Mouse (Mus musculus) heart, adult 8-10 months (tissue): ENCODE measurements around the gene Smcp. TPM values are rescaled to one million over a fixed set of nuclear protein-coding genes. Genes with fewer than 3 reads are reported as not detected.

Experiments used
- DNase-seq: peaks from one replicate; pipeline ENCODE4 v3.0.0; 2022; ENCODE audit warnings: low spot score
- total RNA-seq, 4 experiments: library from RNA; stranded (reverse); gene quantifications; 2 replicates each; pipeline ENCODE4 v1.2.4; 2022

The Smcp gene
- not detected for total RNA-seq

DNA sequence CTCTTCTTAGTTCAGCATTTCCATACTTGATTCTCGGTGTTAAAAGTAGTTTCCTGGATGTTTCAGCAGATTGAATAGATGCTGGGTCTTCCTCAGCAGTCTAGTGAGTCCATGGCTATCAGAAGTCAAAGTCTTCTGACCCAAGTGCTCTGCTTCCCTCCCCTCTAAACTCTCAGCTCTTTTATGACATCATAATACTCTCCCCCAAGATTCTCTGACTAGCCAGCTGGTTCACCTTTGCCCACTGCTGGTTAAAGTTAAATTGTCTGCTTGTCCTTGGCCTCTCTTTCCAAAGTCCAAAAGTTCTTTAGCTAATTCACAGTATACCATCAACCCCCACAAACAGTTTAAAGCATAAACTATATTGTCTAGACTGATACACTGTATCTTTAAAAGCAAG, at the start of gene Smcp:
Gene Smcp (minus strand): TSS at position 140 of the 400 bp plus-strand sequence.
- DNase-seq = no peak

DNA sequence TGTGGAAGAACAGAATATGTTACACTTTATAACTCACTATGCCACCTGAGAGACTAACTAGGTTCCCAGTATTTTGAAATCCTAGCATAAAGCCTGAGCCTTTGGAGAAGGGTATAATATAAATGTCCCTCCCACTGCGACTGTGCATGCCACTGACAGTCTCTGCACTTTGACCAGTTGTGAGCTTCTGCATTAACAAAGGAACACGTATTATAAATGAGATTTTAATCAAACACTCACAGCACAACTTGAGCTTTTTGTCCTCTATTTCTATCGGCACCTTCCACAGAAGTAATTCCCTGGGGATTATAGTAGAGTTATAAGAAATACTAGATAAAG, 49.8 kb upstream of the Smcp start:
- DNase-seq = no peak

DNA sequence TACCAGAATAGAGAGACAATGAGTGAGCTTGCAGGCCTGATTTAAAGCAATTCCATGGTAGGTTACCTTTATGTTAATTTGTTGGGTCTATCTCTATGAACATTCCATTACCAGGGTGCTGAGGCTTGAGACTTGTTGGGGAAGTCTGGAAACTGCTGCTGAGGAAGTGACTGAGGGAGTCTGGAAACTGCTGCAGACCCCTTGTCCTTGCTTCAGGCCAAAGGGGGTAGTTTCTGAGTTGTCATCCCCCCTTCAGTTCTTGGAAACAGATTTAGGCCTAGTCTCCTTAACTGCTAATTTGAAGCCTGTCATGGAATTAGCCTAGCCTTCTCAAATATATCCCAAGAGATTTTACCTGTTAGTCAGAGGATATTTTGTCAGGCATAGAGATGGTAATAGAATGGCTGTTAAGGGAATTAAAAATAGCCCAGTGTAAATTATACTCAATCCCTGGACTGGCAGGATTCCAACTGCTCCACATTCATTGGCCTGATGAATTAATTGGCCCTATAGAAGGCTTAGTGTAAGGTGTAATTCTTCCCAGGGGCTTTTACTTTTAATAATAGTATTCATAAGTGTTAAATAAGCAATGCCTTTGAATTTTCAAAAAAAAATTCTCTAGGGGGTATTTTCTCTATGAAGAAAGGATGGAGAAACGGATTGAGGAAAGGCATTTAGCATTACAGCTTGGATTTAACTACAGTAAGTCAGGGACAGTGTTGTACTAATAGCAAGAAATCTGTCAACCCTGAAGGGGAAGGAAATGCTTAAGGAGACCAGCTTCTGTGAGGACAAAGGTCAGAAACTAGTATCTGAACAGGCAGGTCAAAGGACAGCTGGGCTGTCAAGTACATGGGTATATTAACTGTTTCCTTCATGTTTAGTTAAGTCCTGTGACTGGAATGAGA, 49.2 kb upstream of the Smcp start:
- DNase-seq = no peak

DNA sequence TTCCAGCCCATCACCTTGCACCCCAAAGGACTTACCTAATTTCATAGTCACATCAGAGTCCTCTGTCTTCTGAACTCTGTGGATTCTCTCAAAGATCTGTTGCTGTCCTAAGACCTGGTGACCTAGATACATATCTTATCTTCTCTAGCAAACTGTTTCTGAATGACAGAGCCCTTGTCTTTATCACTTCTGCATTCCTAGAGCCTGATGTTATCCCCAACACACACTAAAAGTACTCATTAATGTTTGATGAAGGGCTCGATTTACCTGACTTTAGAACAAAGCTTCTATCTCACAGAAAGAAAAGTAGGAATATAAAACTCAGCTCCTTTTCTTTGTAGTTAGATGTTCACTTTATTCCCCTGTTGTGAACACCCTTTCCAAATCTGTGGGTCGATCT, 32.8 kb upstream of the Smcp start, which contains the start of gene Lce6a:
Gene Lce6a (minus strand): TSS at position 101 of the 400 bp plus-strand sequence.
- no peak for DNase-seq

DNA sequence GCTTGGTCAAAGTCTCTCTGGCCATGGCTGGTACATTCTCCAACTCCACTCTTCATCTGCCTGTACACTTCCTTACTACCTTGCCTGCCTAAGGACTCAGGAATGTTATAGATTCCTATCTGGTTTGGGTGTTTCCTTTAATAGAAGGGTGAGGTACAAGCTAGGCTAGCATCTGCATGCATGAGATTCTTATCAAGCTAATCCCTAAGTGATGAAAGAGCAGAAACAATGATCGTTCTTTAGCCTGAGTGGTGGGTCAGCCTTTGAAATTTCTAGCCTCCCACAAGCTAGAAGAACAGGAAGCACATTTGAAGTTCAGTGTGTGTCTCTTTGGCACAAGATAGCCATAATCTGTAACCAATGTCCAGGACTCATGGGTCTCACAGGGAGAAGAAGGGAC, 21.0 kb upstream of the Smcp start:
- DNase-seq = no peak

DNA sequence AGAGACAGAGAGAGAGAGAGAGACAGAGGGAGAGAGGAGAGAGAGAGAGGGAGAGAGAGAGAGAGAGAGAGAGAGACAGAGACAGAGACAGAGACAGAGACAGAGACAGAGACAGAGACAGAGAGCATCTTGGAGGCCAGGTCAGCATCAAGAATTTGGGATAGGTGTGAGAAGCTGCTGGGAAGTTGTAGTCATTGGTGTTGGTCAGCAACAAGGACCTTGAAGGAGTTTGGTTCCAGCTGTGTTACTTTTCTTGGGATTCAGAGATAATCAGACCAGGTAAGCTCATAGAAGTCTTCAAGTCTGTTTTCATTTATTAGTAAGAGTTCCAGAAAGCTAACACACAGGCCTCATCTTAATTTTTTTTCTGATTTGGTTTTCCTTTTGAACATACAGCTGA, 18.6 kb upstream of the Smcp start, which contains the start of gene 2210017I01Rik:
Gene 2210017I01Rik (minus strand): TSS at position 101 of the 400 bp plus-strand sequence.
- DNase-seq = no peak

DNA sequence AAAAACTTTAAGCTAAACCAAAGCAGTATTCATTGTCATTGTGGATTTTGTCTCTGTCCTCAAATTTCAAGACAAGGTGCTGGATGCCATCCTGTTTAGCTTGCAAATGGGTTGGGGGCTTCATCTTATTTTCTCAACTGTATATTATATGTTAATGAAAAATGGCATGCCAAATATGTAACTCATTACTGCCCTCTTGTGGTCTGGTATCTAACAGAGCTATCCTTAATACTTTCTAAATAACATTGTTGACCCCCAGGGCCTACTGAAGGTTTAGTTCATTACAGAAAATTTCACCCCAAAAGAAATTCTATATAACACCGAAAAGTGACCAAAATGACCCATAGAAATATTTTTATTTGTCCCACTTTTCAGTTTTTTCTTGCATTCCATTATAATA, 13.4 kb upstream of the Smcp start:
- DNase-seq = no peak

DNA sequence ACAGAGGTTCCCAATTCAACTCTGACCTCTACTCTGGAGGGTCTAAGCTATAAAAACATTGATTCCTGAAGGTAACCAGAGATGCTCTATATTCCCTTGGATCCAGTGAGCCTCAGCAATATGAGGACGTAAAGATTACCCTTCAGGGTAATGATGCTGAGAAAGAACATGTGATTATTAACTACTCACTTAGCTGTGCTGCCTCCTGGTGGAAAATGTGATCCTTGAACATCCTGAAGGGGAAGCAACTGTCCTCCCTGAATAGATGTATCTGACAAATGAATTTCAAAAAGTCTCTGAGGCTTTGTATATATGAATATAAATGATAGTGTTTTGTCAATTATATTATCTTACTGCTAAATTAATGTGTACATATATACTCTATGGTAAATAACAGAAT, 11.7 kb upstream of the Smcp start:
- no peak for DNase-seq

DNA sequence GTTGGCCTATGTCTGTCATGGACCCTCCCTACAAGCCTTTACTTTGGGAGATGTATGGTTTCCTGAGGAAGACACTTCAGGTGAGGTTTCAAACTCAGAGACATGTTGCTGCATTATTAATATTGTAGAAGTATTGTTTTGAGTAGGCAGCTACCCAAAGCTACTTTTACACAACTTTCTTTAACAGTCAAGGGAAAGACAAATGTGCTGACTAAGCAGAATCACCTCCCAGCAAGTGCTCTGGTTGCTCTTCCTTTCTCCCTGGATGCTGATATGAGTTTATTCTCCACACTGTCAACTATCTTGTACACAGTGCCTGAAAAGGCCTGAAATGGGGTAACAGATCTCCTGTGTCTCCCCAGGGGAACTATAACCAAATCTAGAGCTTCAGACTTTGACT, 11.2 kb upstream of the Smcp start:
- DNase-seq = no peak

DNA sequence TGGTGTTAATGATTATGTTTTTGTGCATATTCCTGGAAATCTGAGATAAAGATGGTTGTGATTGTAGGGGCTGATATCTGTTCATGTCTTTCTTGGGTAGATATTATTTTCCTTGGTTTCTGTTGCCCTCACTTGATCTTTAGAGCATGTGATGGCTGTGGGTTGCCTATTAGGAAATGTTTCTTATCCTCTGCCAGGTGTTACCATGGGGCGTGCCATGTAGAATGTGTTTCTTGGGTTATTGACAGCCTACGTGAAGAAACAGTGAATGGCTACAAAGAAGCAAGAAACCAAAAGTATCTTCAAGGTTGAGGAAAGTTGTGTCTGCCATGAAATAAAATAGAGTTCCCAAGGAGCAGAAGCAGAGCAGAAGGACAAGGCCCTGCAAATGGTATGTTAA, 9.6 kb upstream of the Smcp start:
- DNase-seq = no peak

DNA sequence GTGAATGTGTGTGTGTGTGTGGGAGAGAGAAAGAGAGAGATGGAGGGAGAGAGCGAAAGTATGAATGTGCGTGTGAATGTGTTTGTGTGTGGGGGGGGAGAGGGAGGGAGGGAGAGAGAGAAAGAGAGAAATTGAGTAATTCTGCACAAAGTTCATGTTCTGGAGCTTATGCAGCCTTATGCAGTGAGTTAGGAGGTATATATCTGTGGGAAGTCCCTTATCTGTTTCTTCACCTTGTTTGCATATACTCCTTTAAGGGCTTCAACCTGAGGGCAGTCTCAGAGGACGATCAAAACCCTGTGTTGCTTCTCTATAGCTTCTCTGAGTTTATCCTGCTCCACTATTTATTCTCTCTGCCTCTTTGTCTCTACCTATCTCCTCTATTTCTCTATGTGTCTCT, 1.6 kb downstream of the Smcp start:
- no peak for DNase-seq

DNA sequence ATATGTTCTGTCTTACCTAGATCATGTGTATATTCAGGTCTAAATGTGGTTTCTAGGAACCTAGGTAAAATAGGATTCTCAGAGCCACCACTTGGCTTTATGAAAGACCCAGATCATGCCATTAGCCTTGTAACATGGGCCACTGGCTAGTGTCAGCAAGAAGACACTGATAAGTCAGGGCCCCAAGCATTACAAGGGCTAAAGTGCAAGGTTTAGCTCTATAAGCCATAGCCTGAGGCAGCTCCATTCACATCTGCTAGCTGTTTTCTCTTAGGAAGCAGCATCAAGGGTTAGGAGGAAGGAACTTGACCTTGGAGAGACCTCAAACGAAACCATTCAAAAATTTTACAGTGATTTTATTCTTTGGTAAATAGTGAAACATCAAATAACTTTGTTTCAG, 3.7 kb downstream of the Smcp start:
- no peak for DNase-seq

DNA sequence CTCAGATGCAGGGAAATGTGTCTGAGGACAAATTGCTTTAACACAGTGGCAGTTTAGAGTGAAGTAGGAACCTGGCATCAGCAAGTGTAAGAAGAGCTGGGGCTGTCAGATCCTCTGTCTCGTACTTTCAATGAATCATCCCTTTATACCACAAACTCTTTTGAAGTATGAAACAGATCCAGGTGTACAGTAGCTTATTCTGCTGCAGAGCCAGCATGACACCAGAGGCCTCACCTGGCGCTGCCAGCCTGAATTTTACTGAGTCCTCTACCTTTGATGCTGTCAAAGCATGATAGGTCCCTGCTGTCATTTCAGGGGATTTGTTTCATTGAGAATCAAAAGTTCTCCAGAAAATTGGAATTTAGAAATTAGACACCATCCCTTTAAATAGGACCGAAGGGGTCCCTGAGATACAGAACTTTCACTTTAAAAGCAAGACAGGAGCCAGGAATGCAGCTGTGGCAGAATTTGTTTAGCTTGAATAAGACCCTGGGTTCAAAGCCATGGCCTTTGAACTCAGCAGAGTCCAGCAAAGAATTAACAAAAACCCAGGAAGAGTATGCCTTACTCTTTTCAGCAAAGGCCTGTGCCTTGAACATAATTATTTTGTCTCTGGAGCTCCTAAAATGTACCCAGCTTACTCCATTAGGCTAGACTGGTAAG, 5.5 kb downstream of the Smcp start:
- DNase-seq = no peak

DNA sequence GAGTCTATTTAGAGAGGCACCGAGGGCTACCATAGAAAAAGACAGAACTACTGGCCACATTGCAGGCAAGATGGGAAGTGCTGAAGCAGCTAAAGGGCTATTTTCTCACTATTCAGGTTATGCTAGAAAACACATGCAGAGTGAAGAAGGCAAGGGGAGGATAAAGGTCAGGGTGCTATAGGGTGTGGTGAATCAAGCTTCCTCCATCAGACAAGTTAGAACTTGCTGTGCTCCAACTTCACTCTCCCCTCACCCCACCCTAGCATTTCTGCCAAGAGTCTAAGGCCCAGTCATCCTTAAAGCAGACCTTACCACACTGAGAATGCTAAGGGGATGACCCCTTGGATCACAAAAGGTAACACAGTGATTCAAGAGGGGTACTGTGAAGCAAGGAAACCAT, 9.3 kb downstream of the Smcp start:
- no peak for DNase-seq

DNA sequence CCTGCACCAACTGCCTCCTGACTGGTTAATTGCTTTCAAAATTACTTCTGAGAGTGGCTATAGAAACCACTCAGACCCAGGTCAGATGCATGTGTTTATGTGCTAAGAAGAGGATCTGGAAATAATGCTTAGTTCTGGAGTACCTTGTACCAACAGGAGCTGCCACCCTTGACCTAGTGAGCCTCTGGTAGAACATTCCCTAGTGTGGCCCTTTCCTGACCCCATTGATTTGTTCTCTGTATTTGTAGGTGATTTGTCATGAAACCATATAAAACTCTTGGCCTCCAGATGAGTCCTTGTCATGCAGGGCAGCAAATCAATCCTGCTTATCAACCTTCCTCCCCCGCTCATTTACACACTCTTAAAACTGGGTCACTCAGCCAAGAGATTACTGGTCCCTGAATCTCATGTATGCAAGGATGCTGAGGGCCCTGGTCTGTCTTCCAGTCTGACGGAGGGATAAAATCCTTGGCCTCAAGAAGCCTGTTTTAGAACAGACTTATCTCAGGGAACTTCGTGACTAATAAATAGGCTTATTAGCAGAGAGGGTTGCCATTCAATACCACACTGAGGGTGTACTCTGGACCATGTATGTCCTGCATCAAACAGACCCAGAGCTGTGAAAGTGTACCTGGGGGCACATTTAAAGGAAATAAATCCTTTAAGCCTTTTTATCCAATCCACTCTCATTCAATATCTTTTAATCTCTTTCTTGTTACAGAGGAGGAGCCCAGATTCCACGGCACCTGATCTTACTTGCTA, 10.0 kb downstream of the Smcp start:
- DNase-seq = no peak

DNA sequence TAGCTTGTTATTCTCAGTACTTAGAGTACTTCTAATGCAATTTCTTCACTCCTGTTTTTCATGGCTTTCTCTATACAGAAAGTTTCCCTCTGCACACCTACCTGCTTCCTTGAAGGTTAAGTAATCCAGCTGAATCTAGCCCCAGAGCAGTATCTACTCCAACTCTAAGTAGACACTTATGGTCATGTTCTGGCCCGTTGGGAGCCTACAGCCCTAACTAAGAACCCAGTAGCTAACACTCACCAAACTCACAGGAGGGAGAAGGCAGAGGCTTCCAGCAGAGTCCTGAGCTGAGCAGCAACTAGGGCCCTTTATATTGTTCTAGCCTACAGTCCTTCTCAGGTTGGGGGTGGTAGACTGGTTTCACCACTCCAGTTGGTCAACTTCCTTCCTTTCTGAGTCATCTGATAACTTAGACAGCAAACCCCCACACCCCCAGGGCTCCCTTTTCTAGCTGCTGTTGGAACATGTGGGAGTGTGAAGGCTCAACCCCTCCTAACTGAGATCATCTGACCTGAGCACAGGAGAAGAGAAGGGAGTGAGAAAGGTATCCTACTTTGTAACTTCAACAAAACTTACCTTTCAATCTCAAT, 15.3 kb downstream of the Smcp start, which contains the start of gene Ivl:
Gene Ivl (minus strand): TSS at position 287 of the 593 bp plus-strand sequence.
- no peak for DNase-seq

DNA sequence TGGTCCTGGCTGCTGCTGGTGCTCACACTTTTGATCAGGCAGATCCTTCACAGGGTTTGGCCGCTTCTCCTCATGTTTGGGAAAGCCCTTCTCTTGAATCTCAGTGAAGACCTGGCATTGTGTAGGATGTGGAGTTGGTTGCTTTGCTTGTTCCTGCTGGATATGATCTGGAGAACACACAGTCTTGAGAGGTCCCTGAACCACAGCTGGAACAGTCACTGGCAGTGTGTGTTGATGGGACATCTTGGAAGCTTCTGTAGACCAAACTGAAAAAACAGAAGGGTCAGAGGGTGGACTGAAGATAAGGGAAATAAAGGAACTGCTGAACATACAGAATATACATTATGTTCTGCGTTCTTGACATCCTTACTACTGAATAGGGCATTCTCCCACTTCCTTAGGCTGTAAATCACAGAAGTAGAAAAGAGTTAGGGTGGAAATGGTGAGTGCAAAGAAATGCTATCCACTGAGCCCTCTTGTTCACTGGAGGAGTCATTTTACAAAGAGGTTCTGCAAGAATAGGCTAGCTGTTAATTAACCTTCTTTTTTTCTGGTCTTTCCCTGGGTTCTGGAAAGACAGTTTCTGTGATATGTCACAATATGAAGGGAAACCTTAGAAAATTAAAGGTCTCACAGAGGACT, 16.2 kb downstream of the Smcp start:
- DNase-seq = no peak

DNA sequence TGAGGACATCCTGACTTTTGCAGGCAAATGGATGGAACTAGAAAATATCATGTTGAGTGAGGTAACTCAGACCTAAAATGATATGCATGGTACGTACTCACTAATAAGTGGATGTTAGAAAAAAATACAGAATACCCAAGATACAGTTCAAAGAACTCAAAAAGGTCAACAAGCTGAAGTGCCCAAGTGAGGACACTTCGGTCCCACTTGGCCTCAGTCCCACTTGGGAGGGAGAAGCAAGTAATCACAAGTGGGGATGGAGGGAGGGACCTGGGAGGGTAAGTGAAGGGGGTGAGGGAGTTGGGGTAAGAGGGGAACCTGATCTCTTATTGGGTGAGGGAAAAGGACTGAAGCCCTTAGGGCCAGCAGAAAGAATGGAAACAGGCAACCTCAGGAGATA, 20.0 kb downstream of the Smcp start:
- DNase-seq = no peak

DNA sequence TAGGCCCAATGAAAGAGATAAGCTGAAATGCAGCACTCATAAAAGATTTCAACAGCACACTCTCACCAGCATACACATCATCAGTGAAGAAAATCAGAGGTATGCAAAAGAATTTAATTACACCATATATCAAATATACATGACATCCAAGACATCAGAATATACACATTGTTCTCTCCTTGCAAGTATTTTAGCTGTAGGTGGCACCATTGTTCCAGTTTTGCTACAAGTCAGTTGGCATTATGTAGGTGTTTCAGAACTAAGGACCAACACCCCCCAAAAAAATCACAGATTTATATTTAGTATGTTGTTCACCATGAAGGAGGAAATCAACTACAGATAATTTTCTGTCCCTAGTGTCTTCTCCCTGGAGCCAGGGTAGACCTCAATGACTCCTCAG, 23.4 kb downstream of the Smcp start:
- no peak for DNase-seq

DNA sequence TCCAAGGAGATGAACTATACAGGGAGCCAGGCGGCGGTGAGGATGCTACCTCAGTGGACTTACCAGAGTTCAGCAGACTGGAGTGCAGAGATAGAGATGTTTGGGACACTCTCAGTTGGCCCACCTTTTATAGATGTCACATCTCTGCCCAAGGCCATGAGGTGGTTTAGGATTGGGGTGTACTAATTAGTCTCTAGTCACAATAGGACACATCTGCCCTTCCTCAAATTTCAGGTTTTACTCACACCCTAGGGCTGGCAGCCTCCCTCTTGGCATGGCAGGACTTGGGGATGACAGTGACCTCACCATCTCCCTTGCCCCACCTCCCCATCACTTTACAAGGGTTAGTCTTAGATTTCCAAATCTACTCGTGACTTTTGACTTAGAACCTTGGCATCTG, 54.4 kb downstream of the Smcp start, which contains the start of gene 2310046K23Rik:
Gene 2310046K23Rik (minus strand): TSS at position 101 of the 400 bp plus-strand sequence.
- DNase-seq = no peak
